Mouse (Mus musculus): ENCODE measurements around the gene Zyg11a.
"Not testable (repeated sequence)": the region's sequence is repeated elsewhere in the genome, so short reads cannot be mapped to it uniquely, and the experiment has no call there.

The Zyg11a gene

DNA sequence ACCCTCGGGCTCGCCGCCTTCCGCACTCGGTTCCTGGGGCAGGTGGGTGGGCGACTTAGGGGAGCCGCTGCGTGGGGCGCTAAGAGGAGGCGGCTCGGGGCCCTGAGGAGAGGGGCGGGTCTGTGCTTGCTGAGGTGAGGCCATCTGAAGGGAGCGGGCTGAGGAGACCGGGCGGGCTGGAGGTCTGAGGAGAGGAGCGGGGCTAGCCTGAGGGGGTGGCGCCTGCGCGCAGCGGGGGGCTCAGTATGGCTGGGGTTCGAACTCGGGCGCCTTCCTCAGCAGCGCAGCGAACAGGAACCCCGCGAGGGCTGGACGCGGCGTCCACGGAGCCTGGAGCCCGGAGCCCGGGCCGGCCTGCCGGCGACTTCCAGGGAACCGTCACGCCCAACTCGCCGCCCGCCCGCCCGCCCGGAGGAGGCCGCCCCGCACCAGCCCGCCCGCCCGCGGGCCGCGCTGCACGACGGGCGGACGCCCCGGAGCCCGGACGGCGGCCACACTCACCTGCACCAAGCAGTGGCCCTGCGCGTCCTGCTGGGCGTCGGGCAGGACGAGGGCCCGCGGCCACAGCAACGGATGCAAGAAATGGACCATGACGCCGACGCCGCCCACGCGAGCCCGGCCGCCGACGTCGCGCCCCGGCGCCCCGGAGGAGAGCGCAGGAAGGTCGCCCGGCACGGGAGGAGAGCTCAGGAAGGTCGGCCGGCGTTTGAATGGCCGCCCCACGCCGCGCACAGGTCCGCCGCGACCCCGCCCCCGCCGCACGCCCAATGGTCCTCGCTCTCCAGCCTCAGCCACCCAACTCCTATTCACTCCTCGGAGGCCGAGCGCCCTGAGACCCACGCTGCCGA, at the start of gene Zyg11a:
TSS of gene Zyg11a (minus strand) at position 717 of the 848 bp plus-strand sequence.
- DNase-seq (ENCODE audit: low spot score): no peak

DNA sequence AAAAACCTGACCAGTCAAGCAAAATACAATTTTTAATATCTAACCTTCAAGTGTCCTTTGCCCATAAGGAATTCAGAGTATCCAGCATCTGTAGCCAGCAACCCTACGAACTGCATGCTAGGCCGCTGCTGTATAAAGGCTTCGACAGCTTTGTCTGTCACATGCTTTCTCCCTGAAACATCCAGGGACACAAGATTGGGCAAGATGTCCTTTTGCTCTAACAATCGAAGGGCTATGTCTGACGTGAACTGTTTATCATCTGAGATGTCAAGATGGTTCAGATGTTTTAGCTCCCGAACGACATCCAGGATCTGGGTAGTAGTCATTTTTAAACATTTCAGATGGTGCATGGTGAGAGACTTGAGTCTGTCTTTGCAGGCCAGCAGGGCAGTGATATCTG, 47.9 kb upstream of the Zyg11a start:
- no peak for DNase-seq (ENCODE audit: low spot score)

DNA sequence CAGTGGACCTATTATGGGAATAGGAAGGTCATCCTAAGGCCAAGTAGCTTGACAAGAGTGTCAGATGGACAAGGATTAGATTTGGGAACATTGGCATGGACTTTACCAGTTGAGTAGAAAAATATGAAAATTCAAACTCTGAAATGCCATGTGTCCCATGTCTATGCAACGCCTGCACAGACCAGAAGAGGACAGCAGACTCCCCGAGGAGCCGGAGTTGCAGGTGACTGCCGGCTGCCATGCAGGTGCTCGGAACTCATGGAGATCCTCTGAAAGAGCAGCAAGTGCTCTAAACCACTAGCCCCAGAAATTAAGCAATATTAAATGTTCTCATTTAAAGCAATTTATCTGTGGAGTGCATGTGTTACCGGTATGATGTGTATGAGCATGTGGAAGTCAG, 35.5 kb upstream of the Zyg11a start:
- DNase-seq (ENCODE audit: low spot score): no peak

- DNase-seq (ENCODE audit: low spot score): no peak
Measured at GRCm38 (mm10) chr4:108250501-108250900, 32.7 kb upstream of the Zyg11a start.

DNA sequence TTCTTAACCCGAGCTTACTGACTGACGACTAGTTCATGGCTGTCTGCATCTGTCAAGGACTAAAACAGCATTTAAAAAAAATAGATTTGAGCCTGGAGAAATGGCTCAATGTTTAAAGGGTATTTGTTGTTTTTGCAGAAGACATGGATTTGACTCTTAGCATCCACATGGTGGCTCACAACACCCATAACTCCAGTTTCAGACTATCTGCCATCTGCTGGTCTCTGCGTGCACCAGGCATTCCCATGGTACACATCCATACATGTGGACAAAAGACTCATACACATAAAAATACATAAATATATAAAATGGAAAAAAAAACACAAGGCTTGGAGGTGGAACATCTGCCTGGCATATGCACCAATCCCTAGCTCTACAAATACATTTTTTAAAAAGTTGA, 31.5 kb upstream of the Zyg11a start:
- DNase-seq (ENCODE audit: low spot score): no peak

DNA sequence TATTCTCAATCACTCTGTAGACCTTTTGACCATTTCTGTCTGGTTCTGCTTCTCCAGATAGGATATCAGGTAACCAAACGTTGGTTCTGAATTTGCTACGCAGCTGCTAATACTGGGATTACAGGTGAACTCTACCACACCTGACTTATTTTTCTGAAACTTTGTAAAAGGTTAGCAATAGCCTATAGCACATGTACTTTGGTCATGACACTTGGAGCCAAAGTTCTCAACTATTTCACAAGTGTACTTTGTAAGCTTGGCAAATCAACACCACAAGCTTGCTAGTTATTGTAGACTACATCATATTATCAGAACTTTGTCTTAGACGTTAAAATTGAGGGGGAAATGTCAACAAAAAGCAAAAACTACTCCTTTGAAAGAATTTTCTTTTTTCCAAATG, 15.8 kb upstream of the Zyg11a start:
- DNase-seq (ENCODE audit: low spot score): no peak

GRCm38 (mm10) chr4:108225341-108225872, 7.6 kb upstream of the Zyg11a start:
- DNase-seq (ENCODE audit: low spot score): no peak

DNA sequence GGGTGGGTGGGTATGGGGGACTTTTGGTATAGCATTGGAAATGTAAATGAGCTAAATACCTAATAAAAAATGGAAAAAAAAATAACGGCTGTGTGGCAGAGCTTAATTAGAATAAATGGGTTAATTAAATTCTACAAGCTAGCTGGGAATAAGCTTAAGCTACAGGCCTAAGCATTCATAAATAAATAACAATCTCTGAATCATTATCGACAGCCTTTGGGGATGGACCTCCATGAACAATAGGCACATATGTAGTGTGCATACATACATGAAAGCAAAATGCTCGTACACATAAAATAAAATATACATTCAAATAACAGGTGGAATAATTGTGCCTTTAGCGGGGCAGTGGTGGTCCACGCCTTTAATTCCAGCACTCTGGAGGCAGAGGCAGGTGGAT, 4.7 kb upstream of the Zyg11a start:
- DNase-seq (ENCODE audit: low spot score): no peak

- no peak for DNase-seq (ENCODE audit: low spot score)
Measured at GRCm38 (mm10) chr4:108219019-108219418, 1.2 kb upstream of the Zyg11a start.

GRCm38 (mm10) chr4:108213023-108213422, 4.8 kb downstream of the Zyg11a start:
- no peak for DNase-seq (ENCODE audit: low spot score)

DNA sequence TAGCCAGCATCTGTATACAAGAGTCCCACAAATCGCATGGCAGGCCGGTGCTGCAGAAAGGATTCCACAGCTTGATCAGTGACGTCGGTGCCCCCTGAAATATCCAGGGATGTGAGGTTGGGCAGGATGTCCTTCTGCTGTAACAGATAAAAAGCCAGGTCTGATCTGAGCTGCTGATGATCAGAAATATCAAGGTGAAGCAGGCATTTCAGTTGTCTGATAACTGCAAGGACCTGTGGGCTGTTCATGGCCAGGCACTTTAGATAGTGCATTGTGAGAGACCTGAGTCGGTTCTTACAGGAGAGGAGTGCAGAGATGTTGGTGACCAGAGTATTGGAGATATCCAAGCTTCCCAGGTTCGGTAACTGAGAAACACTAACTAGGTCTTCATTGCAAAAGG, 13.2 kb downstream of the Zyg11a start:
- DNase-seq (ENCODE audit: low spot score): no peak

DNA sequence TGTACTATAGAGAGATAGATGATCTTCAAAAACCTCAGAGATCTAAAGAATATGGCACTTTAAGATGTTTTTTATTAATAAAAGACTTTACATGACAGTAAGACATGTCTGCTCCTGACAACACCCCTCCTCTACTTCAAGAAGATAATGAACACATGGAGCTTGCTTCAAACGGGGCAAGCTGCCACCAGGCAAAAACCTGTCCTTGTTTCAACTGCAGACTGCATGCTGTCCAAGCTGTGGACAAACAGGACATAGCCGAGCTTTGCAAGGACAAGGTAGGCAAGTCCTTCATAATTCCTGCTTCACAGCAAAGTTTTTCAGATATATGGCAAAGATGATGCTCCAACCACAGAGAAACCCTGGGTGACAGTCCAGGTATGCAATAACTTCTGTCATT, 18.6 kb downstream of the Zyg11a start:
- no peak for DNase-seq (ENCODE audit: low spot score)

DNA sequence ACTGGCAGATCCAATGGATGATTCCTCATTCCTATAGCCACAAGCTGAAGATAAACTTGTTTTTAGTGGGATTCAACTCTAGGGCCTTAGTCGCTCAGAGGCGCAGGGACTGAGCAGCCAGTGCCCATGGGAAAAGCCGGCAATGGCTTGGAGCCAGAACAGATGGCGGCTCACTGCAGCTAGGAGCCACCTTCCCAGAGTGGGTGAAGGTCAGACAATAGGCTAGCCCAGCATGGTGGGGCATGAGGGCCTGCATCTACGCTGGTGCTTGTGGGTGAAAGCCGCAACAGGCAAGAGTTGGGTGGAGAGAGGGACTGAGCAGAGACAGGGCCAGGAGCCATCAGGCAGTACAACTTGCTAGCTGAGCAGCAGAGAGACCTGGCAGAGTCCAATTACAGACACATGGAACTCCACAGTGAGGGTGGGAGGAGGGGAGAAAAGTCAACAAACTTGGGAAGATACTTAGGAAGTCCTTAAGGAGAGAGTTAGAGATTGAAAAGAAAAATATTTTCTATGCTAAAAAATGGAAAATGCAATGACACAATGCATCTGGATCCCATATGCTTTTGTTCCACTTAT, 21.5 kb downstream of the Zyg11a start:
- no peak for DNase-seq (ENCODE audit: low spot score)

DNA sequence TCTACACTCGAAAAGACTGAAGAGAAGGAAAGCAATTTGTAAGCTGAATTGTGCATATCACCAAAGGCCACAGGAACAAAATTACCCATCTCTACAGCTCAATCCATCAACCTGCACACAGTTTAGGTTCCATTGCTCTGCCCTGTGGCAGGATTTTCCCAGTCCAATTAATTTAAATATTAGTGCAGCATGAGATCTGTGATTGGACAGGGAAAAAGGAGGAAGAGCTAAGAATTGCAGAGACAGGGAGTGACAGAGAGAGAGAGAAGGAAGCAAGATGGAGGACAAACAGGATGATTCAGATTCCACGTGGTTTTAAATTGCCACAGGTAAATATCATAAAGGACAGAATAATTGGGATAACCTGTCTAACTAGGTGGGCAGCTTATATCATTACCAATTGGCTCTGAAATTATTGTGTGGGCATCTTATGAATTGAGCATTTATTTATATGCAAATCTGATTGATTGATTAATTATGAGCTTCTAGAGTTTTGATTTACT, 25.0 kb downstream of the Zyg11a start:
- DNase-seq (ENCODE audit: low spot score): no peak

DNA sequence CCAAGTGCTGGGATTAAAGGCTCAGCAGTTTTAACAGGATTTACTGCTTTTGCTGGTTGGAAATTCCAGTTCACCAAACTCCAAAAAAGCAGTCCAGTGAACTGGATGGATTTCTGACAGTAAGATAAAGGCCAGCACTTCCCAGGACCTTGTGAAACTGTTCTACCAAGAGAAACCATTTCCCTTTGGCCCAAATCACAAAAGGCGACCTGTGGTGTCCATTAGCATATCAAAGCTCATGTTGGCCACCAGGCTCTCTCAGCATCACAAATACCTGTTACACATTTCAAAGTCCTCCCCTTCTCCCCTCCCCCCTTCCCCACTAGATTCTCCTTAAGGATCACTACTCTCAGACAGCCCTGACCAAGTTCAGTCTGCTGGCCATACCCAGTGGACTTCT, 35.6 kb downstream of the Zyg11a start:
- DNase-seq (ENCODE audit: low spot score): no peak

GRCm38 (mm10) chr4:108168056-108168455, 49.8 kb downstream of the Zyg11a start:
- DNase-seq (ENCODE audit: low spot score): no peak

GRCm38 (mm10) chr4:108166874-108167273, 51.0 kb downstream of the Zyg11a start:
- no peak for DNase-seq (ENCODE audit: low spot score)

GRCm38 (mm10) chr4:108165152-108165895, 52.5 kb downstream of the Zyg11a start, which contains the start of gene Echdc2:
TSS of gene Echdc2 (plus strand) at chr4:108165437.
- DNase-seq (ENCODE audit: low spot score): no peak

GRCm38 (mm10) chr4:108163291-108163690, 54.6 kb downstream of the Zyg11a start:
- no peak for DNase-seq (ENCODE audit: low spot score)

DNA sequence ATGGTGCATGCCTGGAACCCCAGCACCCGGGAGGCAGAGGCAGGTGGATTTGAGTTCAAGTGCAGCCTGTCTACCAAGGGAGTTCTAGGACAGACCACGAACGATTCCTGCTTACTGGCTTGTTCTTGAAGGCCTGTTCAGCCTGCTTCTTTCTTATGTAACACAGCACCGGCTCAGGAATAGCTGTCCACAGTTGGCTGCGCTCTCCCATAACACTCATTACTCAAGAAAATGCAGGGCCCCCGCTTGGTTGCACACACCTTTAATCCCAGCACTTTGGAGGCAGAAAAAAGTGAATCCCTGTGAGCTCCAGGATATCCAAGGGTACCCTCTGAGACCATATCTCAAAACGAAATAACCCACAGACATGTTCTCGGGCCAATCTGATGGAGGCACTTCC, 55.9 kb downstream of the Zyg11a start:
- no peak for DNase-seq (ENCODE audit: low spot score)

GRCm38 (mm10) chr4:108155141-108155540, 62.7 kb downstream of the Zyg11a start:
- not testable (repeated sequence) for DNase-seq (ENCODE audit: low spot score)

- not testable (repeated sequence) for DNase-seq (ENCODE audit: low spot score)
Measured at GRCm38 (mm10) chr4:108145554-108145953, 72.3 kb downstream of the Zyg11a start.

Measured in left cerebral cortex, adult 11 months (tissue).